Mouse (Mus musculus) T-helper 17 cell (primary cell): Measurements from ENCODE around the gene Pdgfb.

Experiments used
- in situ Hi-C, 2 experiments: fragments of 300-600 bp; cut with MboI, MseI; formaldehyde crosslinking; loops; 1 replicate in 1 of 2; 2 replicates in 1 of 2; pipeline ENCODE4 v1.15.1; 2025; ENCODE audit warnings: high pct_unique_total_duplicates in 2 of 2

Gene Pdgfb

GRCm38 (mm10) chr15:80014321-80015210, at the start of gene Pdgfb:
Pdgfb (minus strand) TSS chr15:80014977.
- in situ Hi-C loops = no loop called here

GRCm38 (mm10) chr15:80062821-80063220, 48.0 kb upstream of the Pdgfb start:
- in situ Hi-C loops = loop anchor here (5.0 to 10.0 kb wide), 3 partner anchors 41 to 248 kb away; no protein-coding TSS in a partner anchor

GRCm38 (mm10) chr15:80062339-80062738, 47.6 kb upstream of the Pdgfb start:
- in situ Hi-C loops = loop anchor here (5.0 to 10.0 kb wide), 3 partner anchors 40 to 248 kb away; no protein-coding TSS in a partner anchor

- in situ Hi-C loops = loop anchor here (5.0 to 10.0 kb wide), 3 partner anchors 39 to 246 kb away; no protein-coding TSS in a partner anchor
Measured at GRCm38 (mm10) chr15:80061071-80061550, 46.3 kb upstream of the Pdgfb start.

GRCm38 (mm10) chr15:80060356-80061070, 45.7 kb upstream of the Pdgfb start:
- in situ Hi-C loops = loop anchor here (5.0 to 10.0 kb wide), 3 partner anchors 38 to 246 kb away; no protein-coding TSS in a partner anchor

GRCm38 (mm10) chr15:80059606-80060005, 44.8 kb upstream of the Pdgfb start:
- in situ Hi-C loops = loop anchor here (5.0 to 10.0 kb wide), 3 partner anchors 37 to 245 kb away; no protein-coding TSS in a partner anchor

- in situ Hi-C loops = no loop called here
Measured at GRCm38 (mm10) chr15:80058151-80058550, 43.4 kb upstream of the Pdgfb start.

GRCm38 (mm10) chr15:80054034-80054710, 39.4 kb upstream of the Pdgfb start:
- in situ Hi-C loops = no loop called here

- in situ Hi-C loops = no loop called here
Measured at GRCm38 (mm10) chr15:80053381-80054033, 38.7 kb upstream of the Pdgfb start.

GRCm38 (mm10) chr15:80051782-80052181, 37.0 kb upstream of the Pdgfb start:
- in situ Hi-C loops = no loop called here

- in situ Hi-C loops = no loop called here
Measured at GRCm38 (mm10) chr15:80051092-80051761, 36.5 kb upstream of the Pdgfb start.

GRCm38 (mm10) chr15:80050093-80050492, 35.3 kb upstream of the Pdgfb start:
- in situ Hi-C loops = no loop called here

GRCm38 (mm10) chr15:80047973-80048372, 33.2 kb upstream of the Pdgfb start:
- in situ Hi-C loops = loop anchor here in 1 of 2 experiments (25.0 kb wide), 1 partner anchor 1461 kb away; the partner anchor contains the start of gene Cyth4

- in situ Hi-C loops = loop anchor here in 1 of 2 experiments (25.0 kb wide), 1 partner anchor 1460 kb away; the partner anchor contains the start of gene Cyth4
Measured at GRCm38 (mm10) chr15:80047242-80047641, 32.5 kb upstream of the Pdgfb start.

- in situ Hi-C loops = loop anchor here in 1 of 2 experiments (25.0 kb wide), 1 partner anchor 1458 kb away; the partner anchor contains the start of gene Cyth4
Measured at GRCm38 (mm10) chr15:80045749-80046148, 31.0 kb upstream of the Pdgfb start.

GRCm38 (mm10) chr15:80044249-80044648, 29.5 kb upstream of the Pdgfb start:
- in situ Hi-C loops = loop anchor here in 1 of 2 experiments (25.0 kb wide), 1 partner anchor 1457 kb away; the partner anchor contains the start of gene Cyth4

GRCm38 (mm10) chr15:80042152-80042551, 27.4 kb upstream of the Pdgfb start:
- in situ Hi-C loops = loop anchor here in 1 of 2 experiments (25.0 kb wide), 1 partner anchor 1455 kb away; the partner anchor contains the start of gene Cyth4

GRCm38 (mm10) chr15:80038110-80038391, 23.3 kb upstream of the Pdgfb start:
- in situ Hi-C loops = loop anchor here in 1 of 2 experiments (25.0 kb wide), 1 partner anchor 1451 kb away; the partner anchor contains the start of gene Cyth4

GRCm38 (mm10) chr15:80037255-80038109, 22.7 kb upstream of the Pdgfb start:
- in situ Hi-C loops = loop anchor here in 1 of 2 experiments (25.0 kb wide), 1 partner anchor 1450 kb away; the partner anchor contains the start of gene Cyth4
